Mouse (Mus musculus): ENCODE results near the gene Tex22.

GRCm38 (mm10) chr12:113071321-113071720 lies 3.0 kb upstream of the Tex22 start:
- TF ChIP-seq CTCF (IDR thresholded peaks at IDR 0.05; ENCODE audit: low read depth) (no peak), EP300 (IDR thresholded peaks at IDR 0.05; ENCODE audit: low read depth) (no peak)
